Mouse (Mus musculus): ENCODE measurements around the gene Abtb1. TPM values are rescaled to one million over a fixed set of nuclear protein-coding genes. Genes with fewer than 3 reads are reported as not detected.

Gene Abtb1
- polyA plus RNA-seq, 1 experiment from 2014 or later, result 17.4 TPM

DNA sequence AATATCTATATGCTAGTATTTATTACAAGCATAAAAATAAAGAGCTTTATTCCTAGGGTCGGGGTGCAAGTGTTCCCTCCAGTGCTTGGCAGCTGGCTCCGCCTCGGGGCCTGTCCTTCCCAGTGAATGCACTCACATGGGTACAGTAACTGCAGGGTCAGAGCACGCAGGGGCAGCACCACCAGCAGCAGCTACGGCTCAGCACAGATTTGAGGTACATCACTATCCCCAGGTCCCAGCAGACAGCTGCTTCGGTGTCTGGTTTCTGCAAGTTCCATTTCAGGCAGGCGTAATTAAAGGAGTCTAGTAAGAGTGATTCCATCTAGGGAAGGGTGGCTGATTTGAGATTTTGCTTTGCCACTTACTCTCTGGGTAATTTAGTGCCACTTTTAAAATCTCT is 16.6 kb upstream of the Abtb1 start:
- no peaks in the 10 kb centered on the region for H3K9me3 ChIP-seq (ENCODE audit: control insufficient read depth, low read length)
- 80% methylated on average over 7 of the region's 7 CpGs for WGBS
- H3K4me3 ChIP-seq (ENCODE audit: low read depth, low read length), result no peak overlapping the region
- no peak overlapping the region for H3K27ac ChIP-seq (ENCODE audit: low read depth, low read length)
- H3K9ac ChIP-seq (ENCODE audit: low read length), result no peak overlapping the region
- peaks cover 15% of the 10 kb centered on the region for H3K36me3 ChIP-seq (ENCODE audit: control insufficient read depth, insufficient read depth, low read length)
- H3K4me2 ChIP-seq, result no peak overlapping the region
- H3K27me3 ChIP-seq (ENCODE audit: control insufficient read depth, insufficient read depth, low read length), result no peaks in the 10 kb centered on the region
- ATAC-seq (ENCODE audit: low FRiP score) (no peak), DNase-seq (ENCODE audit: low spot score, missing footprints) (no peak)
- no peaks in the 10 kb centered on the region for H3K4me1 ChIP-seq (ENCODE audit: control insufficient read depth, insufficient read depth, low read length)

DNA sequence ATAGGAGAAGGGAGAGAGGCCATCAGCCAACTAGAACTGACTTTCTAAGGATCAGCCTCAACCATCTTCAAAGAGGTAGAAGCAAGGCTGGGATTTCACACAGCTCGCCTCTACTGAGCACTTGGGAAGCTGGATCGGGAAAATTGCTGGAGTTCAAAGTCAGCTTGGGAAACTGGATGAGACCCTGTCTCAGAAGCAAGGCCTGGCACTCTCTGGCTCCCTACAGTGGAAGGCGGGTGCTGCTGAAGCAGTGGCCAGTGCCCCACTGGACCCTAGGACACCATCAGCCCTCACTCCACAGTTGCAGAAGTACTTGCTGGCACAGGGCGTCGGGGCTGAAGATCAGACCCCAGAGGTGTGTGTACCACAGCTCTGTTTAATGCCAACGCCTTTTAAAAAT is 16.0 kb upstream of the Abtb1 start:
- Histone ChIP-seq H3K27ac (ENCODE audit: low read depth, low read length) (no peak overlapping the region), H3K36me3 (ENCODE audit: control insufficient read depth, insufficient read depth, low read length) (peaks cover 10% of the 10 kb centered on the region), H3K4me1 (ENCODE audit: control insufficient read depth, insufficient read depth, low read length) (no peaks in the 10 kb centered on the region), H3K27me3 (ENCODE audit: control insufficient read depth, insufficient read depth, low read length) (no peaks in the 10 kb centered on the region), H3K4me3 (ENCODE audit: low read depth, low read length) (no peak overlapping the region), H3K4me2 (no peak overlapping the region), H3K9ac (ENCODE audit: low read length) (no peak overlapping the region), H3K9me3 (ENCODE audit: control insufficient read depth, low read length) (no peaks in the 10 kb centered on the region)
- 89% methylated on average over 6 of the region's 6 CpGs for WGBS
- ATAC-seq (ENCODE audit: low FRiP score) (no peak), DNase-seq (ENCODE audit: low spot score, missing footprints) (no peak)

DNA sequence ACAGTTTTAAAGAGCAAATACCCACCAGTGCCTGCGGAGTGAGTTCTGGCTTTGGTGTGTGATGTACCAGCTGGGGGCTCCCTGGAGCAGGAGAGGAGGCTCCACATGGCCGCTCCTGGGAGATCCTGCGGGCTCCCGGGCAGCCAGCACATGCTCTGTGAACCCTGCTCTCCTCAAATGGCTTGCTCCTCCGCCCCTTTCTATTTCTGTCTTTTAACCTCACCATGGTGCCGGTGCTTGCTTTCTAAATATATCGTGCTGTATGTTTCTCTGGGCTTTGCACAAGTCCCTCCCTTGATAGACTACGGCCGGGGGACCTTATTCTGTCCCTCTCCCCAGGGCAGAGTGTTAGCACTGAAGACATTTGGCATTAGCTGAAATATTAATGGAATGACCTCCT is 15.5 kb upstream of the Abtb1 start:
- Histone ChIP-seq H3K9ac (ENCODE audit: low read length) (no peak overlapping the region), H3K4me1 (ENCODE audit: control insufficient read depth, insufficient read depth, low read length) (no peaks in the 10 kb centered on the region), H3K36me3 (ENCODE audit: control insufficient read depth, insufficient read depth, low read length) (peaks cover 9% of the 10 kb centered on the region; the same call in 1 of the 2 replicates), H3K9me3 (ENCODE audit: control insufficient read depth, low read length) (no peaks in the 10 kb centered on the region), H3K27ac (ENCODE audit: low read depth, low read length) (no peak overlapping the region), H3K27me3 (ENCODE audit: control insufficient read depth, insufficient read depth, low read length) (no peaks in the 10 kb centered on the region), H3K4me2 (no peak overlapping the region), H3K4me3 (ENCODE audit: low read depth, low read length) (no peak overlapping the region)
- DNase-seq (ENCODE audit: low spot score, missing footprints), result no peak
- WGBS, result 50% methylated on average over 9 of the region's 9 CpGs
- no peak for ATAC-seq (ENCODE audit: low FRiP score)

DNA sequence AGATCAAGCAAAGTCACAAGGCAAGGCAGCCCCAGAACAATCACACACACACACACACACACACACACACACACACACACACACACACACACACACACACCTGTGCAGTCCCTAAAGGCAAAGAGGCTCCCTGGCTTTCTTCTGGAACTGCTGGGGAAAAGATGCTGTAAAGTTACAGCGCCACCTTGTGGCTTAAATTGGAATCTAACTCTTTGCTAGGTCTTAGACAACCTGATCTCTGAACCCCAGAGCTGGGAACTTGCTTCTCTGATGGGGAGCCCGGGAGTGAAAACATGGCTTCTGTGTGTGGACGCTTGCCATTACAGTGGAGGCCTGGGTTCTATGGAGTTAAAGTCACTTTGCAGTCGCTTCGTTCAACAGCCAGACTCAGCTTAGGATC is 13.9 kb upstream of the Abtb1 start:
- Histone ChIP-seq H3K4me1 (ENCODE audit: control insufficient read depth, insufficient read depth, low read length) (no peaks in the 10 kb centered on the region), H3K4me2 (no peak overlapping the region), H3K27me3 (ENCODE audit: control insufficient read depth, insufficient read depth, low read length) (no peaks in the 10 kb centered on the region), H3K9ac (ENCODE audit: low read length) (no peak overlapping the region), H3K9me3 (ENCODE audit: control insufficient read depth, low read length) (no peaks in the 10 kb centered on the region), H3K36me3 (ENCODE audit: control insufficient read depth, insufficient read depth, low read length) (no peaks in the 10 kb centered on the region), H3K27ac (ENCODE audit: low read depth, low read length) (no peak overlapping the region), H3K4me3 (ENCODE audit: low read depth, low read length) (no peak overlapping the region)
- DNase-seq (ENCODE audit: low spot score, missing footprints) (peak; percentile 98), ATAC-seq (ENCODE audit: low FRiP score) (peak; percentile 33; the same call in 1 of the 2 replicates)
- 24% methylated on average over 5 of the region's 5 CpGs for WGBS

DNA sequence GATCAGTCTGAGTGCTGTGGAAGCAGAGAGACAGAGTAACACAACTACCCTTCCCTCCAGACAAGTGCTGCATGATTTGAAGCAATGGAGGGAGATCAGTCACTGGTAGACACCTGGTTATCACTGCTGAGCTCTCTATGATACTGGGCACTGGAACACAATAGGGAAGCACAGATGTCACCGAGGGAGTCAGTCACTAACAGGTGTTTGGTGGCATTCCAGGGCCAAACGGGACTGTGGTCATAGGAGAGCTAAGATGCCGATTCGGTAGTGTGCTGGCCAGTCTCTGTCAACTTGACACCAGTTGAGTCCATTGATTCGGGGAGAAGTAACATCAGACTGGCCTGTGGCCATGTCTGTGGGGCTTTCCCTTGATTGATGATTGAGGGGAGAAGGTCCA is 12.7 kb upstream of the Abtb1 start:
- Histone ChIP-seq H3K9ac (ENCODE audit: low read length) (no peak overlapping the region), H3K4me2 (no peak overlapping the region), H3K4me1 (ENCODE audit: control insufficient read depth, insufficient read depth, low read length) (no peaks in the 10 kb centered on the region), H3K27me3 (ENCODE audit: control insufficient read depth, insufficient read depth, low read length) (no peaks in the 10 kb centered on the region), H3K27ac (ENCODE audit: low read depth, low read length) (no peak overlapping the region), H3K4me3 (ENCODE audit: low read depth, low read length) (no peak overlapping the region), H3K36me3 (ENCODE audit: control insufficient read depth, insufficient read depth, low read length) (no peaks in the 10 kb centered on the region), H3K9me3 (ENCODE audit: control insufficient read depth, low read length) (no peaks in the 10 kb centered on the region)
- no peak for ATAC-seq (ENCODE audit: low FRiP score)
- DNase-seq (ENCODE audit: low spot score, missing footprints), result no peak
- 79% methylated on average over 5 of the region's 5 CpGs for WGBS

DNA sequence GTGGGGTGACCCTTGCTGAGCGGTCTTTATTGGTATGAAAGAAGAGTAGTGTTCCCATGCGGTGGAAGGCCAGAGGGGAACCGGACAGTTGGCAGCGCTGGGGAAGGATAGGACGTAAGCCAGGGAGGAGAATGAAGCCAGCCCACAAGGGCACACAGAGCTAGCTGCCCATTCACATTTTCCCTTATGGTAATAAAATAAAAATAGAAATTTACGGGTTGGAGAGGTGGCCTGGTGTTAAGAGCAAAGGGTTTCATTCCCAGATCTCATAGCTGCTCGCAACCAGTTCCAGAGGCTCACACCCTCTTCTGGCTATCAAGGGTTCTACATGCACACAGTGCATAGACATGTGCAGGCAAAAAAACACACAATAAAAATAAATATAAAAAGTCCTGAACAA is 8.2 kb upstream of the Abtb1 start:
- DNase-seq (ENCODE audit: low spot score, missing footprints) (no peak), ATAC-seq (ENCODE audit: low FRiP score) (no peak)
- H3K4me3 ChIP-seq (ENCODE audit: low read depth, low read length), result no peak overlapping the region
- H3K4me2 ChIP-seq, result no peak overlapping the region
- H3K9ac ChIP-seq (ENCODE audit: low read length), result no peak overlapping the region
- H3K4me1 ChIP-seq (ENCODE audit: control insufficient read depth, insufficient read depth, low read length), result no peaks in the 10 kb centered on the region
- H3K27ac ChIP-seq (ENCODE audit: low read depth, low read length), result no peak overlapping the region
- no peaks in the 10 kb centered on the region for H3K9me3 ChIP-seq (ENCODE audit: control insufficient read depth, low read length)
- H3K27me3 ChIP-seq (ENCODE audit: control insufficient read depth, insufficient read depth, low read length), result no peaks in the 10 kb centered on the region
- 92% methylated on average over 7 of the region's 7 CpGs for WGBS
- H3K36me3 ChIP-seq (ENCODE audit: control insufficient read depth, insufficient read depth, low read length), result no peaks in the 10 kb centered on the region

DNA sequence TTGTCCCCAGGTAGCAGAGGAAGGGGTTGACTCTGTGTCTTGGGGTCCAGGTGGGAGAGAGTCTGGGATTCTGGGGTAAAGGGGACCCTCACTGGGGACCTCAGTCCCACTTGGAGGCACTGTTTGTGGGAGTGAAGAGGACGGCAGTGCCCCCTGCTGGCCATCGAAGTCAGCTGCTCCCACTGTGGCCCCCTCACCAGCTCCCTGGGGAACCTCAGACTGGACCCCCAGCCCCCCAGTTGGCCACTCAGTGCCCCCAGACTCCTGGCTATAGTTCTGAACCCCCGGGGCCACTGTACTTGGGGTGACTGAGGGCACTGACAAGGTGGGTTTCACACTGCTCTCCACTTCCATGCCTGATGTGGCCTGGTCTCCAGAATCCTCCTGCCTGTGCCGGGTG is 7.5 kb upstream of the Abtb1 start:
- no peaks in the 10 kb centered on the region for H3K36me3 ChIP-seq (ENCODE audit: control insufficient read depth, insufficient read depth, low read length)
- H3K4me3 ChIP-seq (ENCODE audit: low read depth, low read length), result no peak overlapping the region
- ATAC-seq (ENCODE audit: low FRiP score), result 0 out of 2 replicates have a peak, but pooled peaks have one; percentile 9
- no peak overlapping the region for H3K9ac ChIP-seq (ENCODE audit: low read length)
- DNase-seq (ENCODE audit: low spot score, missing footprints), result no peak
- no peak overlapping the region for H3K4me2 ChIP-seq
- WGBS, result 48% methylated on average over 4 of the region's 4 CpGs
- H3K4me1 ChIP-seq (ENCODE audit: control insufficient read depth, insufficient read depth, low read length), result no peaks in the 10 kb centered on the region
- H3K9me3 ChIP-seq (ENCODE audit: control insufficient read depth, low read length), result no peaks in the 10 kb centered on the region
- H3K27me3 ChIP-seq (ENCODE audit: control insufficient read depth, insufficient read depth, low read length), result no peaks in the 10 kb centered on the region
- no peak overlapping the region for H3K27ac ChIP-seq (ENCODE audit: low read depth, low read length)

DNA sequence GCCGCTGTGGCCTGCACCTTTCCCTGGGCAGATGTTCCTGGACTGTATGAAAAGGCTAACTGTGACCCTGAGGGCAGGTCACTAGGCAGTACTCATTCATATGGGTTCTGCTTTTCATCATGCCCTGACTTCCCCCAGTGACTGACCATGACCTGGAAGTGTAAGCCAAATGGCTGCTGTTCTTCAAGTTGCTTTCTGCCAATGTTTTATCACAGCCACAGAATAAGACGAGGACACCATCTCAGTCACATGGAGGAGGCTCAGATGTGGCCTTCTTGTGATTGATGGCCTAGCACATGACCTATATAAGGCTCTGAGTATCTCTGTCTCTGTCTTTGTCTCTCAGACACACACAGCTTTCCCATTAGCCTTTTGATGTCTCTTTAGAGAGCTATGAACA is 5.8 kb upstream of the Abtb1 start:
- no peak for ATAC-seq (ENCODE audit: low FRiP score)
- H3K4me2 ChIP-seq, result no peak overlapping the region
- H3K27ac ChIP-seq (ENCODE audit: low read depth, low read length), result no peak overlapping the region
- no peaks in the 10 kb centered on the region for H3K36me3 ChIP-seq (ENCODE audit: control insufficient read depth, insufficient read depth, low read length)
- DNase-seq (ENCODE audit: low spot score, missing footprints), result no peak
- H3K4me1 ChIP-seq (ENCODE audit: control insufficient read depth, insufficient read depth, low read length), result peaks cover 5% of the 10 kb centered on the region
- 84% methylated on average over 2 of the region's 2 CpGs for WGBS
- no peaks in the 10 kb centered on the region for H3K9me3 ChIP-seq (ENCODE audit: control insufficient read depth, low read length)
- no peak overlapping the region for H3K4me3 ChIP-seq (ENCODE audit: low read depth, low read length)
- no peaks in the 10 kb centered on the region for H3K27me3 ChIP-seq (ENCODE audit: control insufficient read depth, insufficient read depth, low read length)
- H3K9ac ChIP-seq (ENCODE audit: low read length), result no peak overlapping the region

DNA sequence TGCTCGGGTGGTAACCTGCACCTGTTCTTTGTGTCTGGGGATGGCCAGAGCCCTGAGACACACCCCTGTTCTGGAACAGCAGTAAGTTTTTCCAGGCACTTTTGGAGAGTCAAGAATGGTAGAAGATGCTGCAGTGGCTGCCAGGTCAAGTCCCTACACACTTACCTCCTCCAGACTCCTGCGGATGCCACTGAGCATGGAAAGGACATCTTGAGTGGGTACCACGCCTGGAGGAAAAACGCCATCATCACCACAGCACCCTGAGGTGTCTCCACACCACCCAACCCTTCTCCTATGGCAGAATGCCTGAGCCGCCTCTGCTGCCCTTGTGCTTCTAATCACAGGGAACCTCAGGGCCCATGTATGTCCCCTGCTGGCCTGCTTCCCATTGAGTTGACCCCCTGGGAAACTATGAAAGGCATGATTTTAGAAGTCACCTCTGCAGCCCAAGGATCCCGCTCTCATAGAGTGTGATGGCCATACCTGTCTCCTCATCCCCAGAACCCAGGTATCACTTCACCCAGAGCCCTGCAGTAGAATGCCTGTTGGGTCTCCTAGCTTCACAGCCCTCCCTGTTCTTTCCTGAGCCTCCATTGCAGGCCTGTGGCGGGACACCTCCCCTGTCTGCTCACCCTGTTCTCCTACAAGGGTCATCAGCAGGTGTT is 3.2 kb upstream of the Abtb1 start:
- no peaks in the 10 kb centered on the region for H3K9me3 ChIP-seq (ENCODE audit: control insufficient read depth, low read length)
- 84% methylated on average over 7 of the region's 7 CpGs for WGBS
- peaks cover 13% of the 10 kb centered on the region for H3K4me1 ChIP-seq (ENCODE audit: control insufficient read depth, insufficient read depth, low read length)
- no peaks in the 10 kb centered on the region for H3K27me3 ChIP-seq (ENCODE audit: control insufficient read depth, insufficient read depth, low read length)
- no peak overlapping the region for H3K4me2 ChIP-seq
- no peaks in the 10 kb centered on the region for H3K36me3 ChIP-seq (ENCODE audit: control insufficient read depth, insufficient read depth, low read length)
- ATAC-seq (ENCODE audit: low FRiP score) (no peak), DNase-seq (ENCODE audit: low spot score, missing footprints) (no peak)
- H3K9ac ChIP-seq (ENCODE audit: low read length), result no peak overlapping the region
- H3K4me3 ChIP-seq (ENCODE audit: low read depth, low read length), result no peak overlapping the region
- no peak overlapping the region for H3K27ac ChIP-seq (ENCODE audit: low read depth, low read length)
